Mouse (Mus musculus) heart, embryonic 16.5 days (tissue): ENCODE measurements around the gene Cfl1. TPM values are rescaled to one million over a fixed set of nuclear protein-coding genes. Genes with fewer than 3 reads are reported as not detected.
A peak's percentile ranks its signal among the peaks of the same experiment; 100 is the strongest.
"Not testable (repeated sequence)": the region's sequence is repeated elsewhere in the genome, so short reads cannot be mapped to it uniquely, and the experiment has no call there.

ENCODE experiments used
- ATAC-seq: fragments of 200-750 bp; cut with Nextera tagmentation; replicated peaks from 2 replicates; pipeline ENCODE4 v1.8.0; 2017; ENCODE audit warnings: moderate number of reproducible peaks; ENCODE audit not compliant: insufficient read depth, low FRiP score; ENCODE audit errors: extremely low read depth
- H3K27ac ChIP-seq: fragments of 300-500 bp; sonication (generic); 2 replicates; pipeline ENCODE4 v1.5.1; 2014; ENCODE audit warnings: mild to moderate bottlenecking, low read length, control low read depth, moderate library complexity
- H3K27me3 ChIP-seq: fragments of 300-500 bp; sonication (generic); 2 replicates; pipeline ENCODE4 v1.6.1; 2014; ENCODE audit warnings: low read length, mixed read lengths; ENCODE audit not compliant: control insufficient read depth, insufficient read depth
- H3K36me3 ChIP-seq: fragments of 300-500 bp; sonication (generic); 2 replicates; pipeline ENCODE4 v1.6.1; 2014; ENCODE audit not compliant: control insufficient read depth, insufficient read depth
- H3K4me1 ChIP-seq: fragments of 300-500 bp; sonication (generic); 2 replicates; pipeline ENCODE4 v1.6.1; 2014; ENCODE audit warnings: low read length, mixed read lengths; ENCODE audit not compliant: control insufficient read depth, insufficient read depth
- H3K4me2 ChIP-seq: fragments of 300-500 bp; sonication (generic); 2 replicates; pipeline ENCODE4 v1.6.1; 2014; ENCODE audit warnings: low read depth, mild to moderate bottlenecking, control low read depth, low read length
- H3K4me3 ChIP-seq: fragments of 300-500 bp; sonication (generic); 2 replicates; pipeline ENCODE4 v1.5.1; 2014; ENCODE audit warnings: mild to moderate bottlenecking, control low read depth, low read length
- H3K9ac ChIP-seq: fragments of 300-500 bp; sonication (generic); 2 replicates; pipeline ENCODE4 v1.6.1; 2014; ENCODE audit warnings: low read length, control low read depth
- H3K9me3 ChIP-seq: fragments of 300-500 bp; sonication (generic); replicated peaks from 2 replicates; pipeline ENCODE4 v1.6.1; 2016; ENCODE audit warnings: low read length; ENCODE audit not compliant: control insufficient read depth
- WGBS: fragments of 180-500 bp; shearing (Covaris S2); extraction: QIAGEN DNeasy Blood & Tissue Kit; methylation state at CpG from one replicate; pipeline ENCODE4 v1.1.7; 2014; 5-methylcytosine and 5-hydroxymethylcytosine counted together
- polyA plus RNA-seq: library from polyadenylated mRNA; unstranded; fragments of >200 nt; fragmentation: Nextera tagmentation; extraction: Ambion mirVana; gene quantifications from 2 replicates; pipeline ENCODE4 v1.2.1, GENCODE M21; 2015

Cfl1 gene
- polyA plus RNA-seq, 1 experiment from 2014 or later, result 1,829 TPM

DNA sequence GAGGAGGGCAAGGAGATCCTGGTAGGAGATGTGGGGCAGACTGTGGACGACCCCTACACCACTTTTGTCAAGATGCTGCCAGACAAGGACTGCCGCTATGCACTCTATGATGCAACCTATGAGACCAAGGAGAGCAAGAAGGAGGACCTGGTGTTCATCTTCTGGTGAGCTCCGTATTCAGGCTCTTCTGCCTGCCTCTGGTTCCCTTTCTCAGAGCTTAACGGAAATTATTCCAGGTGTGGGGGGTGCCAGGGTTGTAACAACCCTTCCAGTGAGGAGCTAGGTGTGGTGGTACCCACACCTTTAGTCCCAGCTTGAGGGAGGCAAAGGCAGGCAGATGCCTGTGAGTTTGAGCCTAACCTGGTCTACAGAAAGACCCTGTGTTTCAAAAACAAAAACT is 2.4 kb downstream of the Cfl1 start:
- Histone ChIP-seq H3K36me3 (peaks cover 44% of the 10 kb centered on the region), H3K4me3 (no peak overlapping the region), H3K9ac (no peak overlapping the region), H3K4me2 (no peak overlapping the region; the same call in 1 of the 2 replicates), H3K9me3 (no peaks in the 10 kb centered on the region), H3K27me3 (no peaks in the 10 kb centered on the region), H3K27ac (no peak overlapping the region), H3K4me1 (peaks cover 23% of the 10 kb centered on the region)
- WGBS, result 67% methylated on average over 4 of the region's 4 CpGs
- no peak for ATAC-seq

- WGBS, result 63% methylated on average over 9 of the region's 9 CpGs
- peaks cover 46% of the 10 kb centered on the region for H3K36me3 ChIP-seq
- H3K4me2 ChIP-seq, result not testable (repeated sequence)
These were observed 3.1 kb downstream of the Cfl1 start for GRCm38 (mm10) chr19:5493301-5493721.

GRCm38 (mm10) chr19:5494314-5494713 is 4.1 kb downstream of the Cfl1 start:
- Histone ChIP-seq H3K9ac (no peak overlapping the region), H3K4me2 (no peak overlapping the region), H3K27me3 (no peaks in the 10 kb centered on the region), H3K9me3 (no peaks in the 10 kb centered on the region), H3K36me3 (peaks cover 46% of the 10 kb centered on the region), H3K4me1 (peaks cover 18% of the 10 kb centered on the region), H3K27ac (no peak overlapping the region), H3K4me3 (no peak overlapping the region)
- no peak for ATAC-seq
- WGBS, result 91% methylated on average over 3 of the region's 3 CpGs

More at GRCm38 (mm10) chr19:5493301-5493721, 3.1 kb downstream of the Cfl1 start:
- peaks cover 23% of the 10 kb centered on the region for H3K4me1 ChIP-seq
- not testable (repeated sequence) for ATAC-seq, H3K9ac ChIP-seq, H3K4me3 ChIP-seq, H3K27ac ChIP-seq, H3K9me3 ChIP-seq, H3K27me3 ChIP-seq

DNA sequence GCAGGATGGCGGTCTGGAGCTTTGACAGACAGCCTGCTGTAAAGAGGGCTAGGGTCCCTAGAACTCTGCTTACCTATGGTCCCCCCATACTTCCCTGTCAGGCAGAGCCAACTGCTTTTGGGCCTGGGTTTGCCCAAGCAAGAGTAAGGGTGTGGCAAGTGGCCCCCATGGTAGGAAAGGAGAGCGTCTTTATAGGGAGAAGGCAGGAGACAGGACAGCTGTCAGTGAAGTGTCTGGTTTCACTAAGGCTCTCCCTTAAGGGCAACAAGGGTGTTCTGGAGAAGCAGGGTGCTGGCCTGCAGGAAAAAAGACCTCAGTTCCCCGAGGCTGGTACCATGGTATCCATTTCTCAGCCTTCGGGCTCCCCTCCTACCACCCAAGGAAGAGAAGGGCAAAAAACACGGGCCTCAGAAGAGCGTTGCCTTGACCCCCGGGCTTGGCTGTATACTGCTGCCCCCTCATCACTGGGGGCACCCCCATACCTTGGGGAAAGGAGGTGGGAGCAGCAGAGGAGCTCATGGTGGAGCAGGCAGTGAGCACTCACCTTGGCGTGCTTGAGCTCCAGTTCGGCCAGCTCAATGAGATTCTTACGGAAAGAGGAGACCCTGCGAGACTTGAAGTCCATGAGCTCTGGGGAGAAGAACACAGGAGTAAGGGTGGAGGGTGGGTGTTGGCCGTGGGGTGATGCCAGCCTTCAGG is 5.2 kb downstream of the Cfl1 start:
- Histone ChIP-seq H3K27me3 (no peaks in the 10 kb centered on the region), H3K4me2 (no peak overlapping the region), H3K27ac (no peak overlapping the region), H3K36me3 (peaks cover 46% of the 10 kb centered on the region), H3K9ac (no peak overlapping the region), H3K4me1 (peaks cover 14% of the 10 kb centered on the region), H3K9me3 (no peaks in the 10 kb centered on the region), H3K4me3 (no peak overlapping the region)
- no peak for ATAC-seq
- 76% methylated on average over 12 of the region's 12 CpGs for WGBS

DNA sequence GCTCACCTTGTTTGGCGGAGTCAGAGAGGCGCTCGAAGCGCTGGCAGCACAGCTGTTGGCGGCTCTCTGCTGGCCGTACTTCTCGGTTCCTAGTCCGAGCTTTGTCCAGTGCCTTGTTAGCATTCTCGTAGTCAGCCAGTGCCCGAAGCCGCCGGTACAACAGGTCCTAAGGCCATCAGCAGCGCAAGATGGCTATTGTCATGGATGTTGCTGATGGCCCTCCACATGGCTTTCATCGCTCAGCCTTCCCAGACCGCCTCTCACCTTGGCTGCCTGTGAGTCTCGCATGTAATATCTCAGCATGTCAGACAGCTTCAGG is 5.8 kb downstream of the Cfl1 start:
- ATAC-seq, result no peak
- H3K4me1 ChIP-seq, result peaks cover 14% of the 10 kb centered on the region
- H3K4me2 ChIP-seq, result no peak overlapping the region
- no peaks in the 10 kb centered on the region for H3K27me3 ChIP-seq
- WGBS, result 81% methylated on average over 16 of the region's 16 CpGs
- no peaks in the 10 kb centered on the region for H3K9me3 ChIP-seq
- H3K36me3 ChIP-seq, result peaks cover 46% of the 10 kb centered on the region
- H3K9ac ChIP-seq, result no peak overlapping the region
- H3K4me3 ChIP-seq, result no peak overlapping the region
- no peak overlapping the region for H3K27ac ChIP-seq

GRCm38 (mm10) chr19:5500330-5500875 is 10.1 kb downstream of the Cfl1 start:
- Histone ChIP-seq H3K9me3 (no peaks in the 10 kb centered on the region), H3K4me1 (no peaks in the 10 kb centered on the region), H3K4me2 (no peak overlapping the region), H3K4me3 (no peak overlapping the region), H3K27ac (no peak overlapping the region), H3K27me3 (no peaks in the 10 kb centered on the region), H3K9ac (no peak overlapping the region), H3K36me3 (peaks cover 26% of the 10 kb centered on the region)
- ATAC-seq, result no peak
- WGBS, result 80% methylated on average over 2 of the region's 2 CpGs

GRCm38 (mm10) chr19:5503687-5504086 is 13.4 kb downstream of the Cfl1 start, which contains the start of gene 1700020D05Rik:
TSS of gene 1700020D05Rik (minus strand) at chr19:5503787.
- 61% methylated on average over 17 of the region's 17 CpGs for WGBS
- Histone ChIP-seq H3K4me2 (no peak within 1 kb of the TSS), H3K4me1 (no peaks in the 10 kb centered on the region), H3K27me3 (no peaks in the 10 kb centered on the region), H3K4me3 (no peak within 1 kb of the TSS), H3K36me3 (0 out of 2 replicates have a peak, but pooled peaks cover 5% of the 10 kb centered on the region), H3K9ac (no peak within 1 kb of the TSS), H3K27ac (no peak within 1 kb of the TSS), H3K9me3 (no peaks in the 10 kb centered on the region)
- ATAC-seq, result no peak

GRCm38 (mm10) chr19:5510031-5511026 is 20.1 kb downstream of the Cfl1 start, which contains the start of gene Snx32:
TSS of gene Snx32 (minus strand) at chr19:5510538.
- H3K4me2 ChIP-seq, result peak within 1 kb of the TSS; percentile 95
- ATAC-seq, result peak; percentile 99

More at GRCm38 (mm10) chr19:5510031-5511026, 20.1 kb downstream of the Cfl1 start, which contains the start of gene Snx32:
- H3K27me3 ChIP-seq, result no peaks in the 10 kb centered on the region
- peak within 1 kb of the TSS; percentile 54 for H3K4me3 ChIP-seq
- peak within 1 kb of the TSS; percentile 72 for H3K27ac ChIP-seq
- H3K4me1 ChIP-seq, result peaks cover 26% of the 10 kb centered on the region
- H3K36me3 ChIP-seq, result no peaks in the 10 kb centered on the region
- 2% methylated on average over 47 of the region's 47 CpGs for WGBS
- peak within 1 kb of the TSS; percentile 77 for H3K9ac ChIP-seq
- H3K9me3 ChIP-seq, result no peaks in the 10 kb centered on the region
